Mouse (Mus musculus): ENCODE data around the gene Akap13.

Akap13 gene

DNA sequence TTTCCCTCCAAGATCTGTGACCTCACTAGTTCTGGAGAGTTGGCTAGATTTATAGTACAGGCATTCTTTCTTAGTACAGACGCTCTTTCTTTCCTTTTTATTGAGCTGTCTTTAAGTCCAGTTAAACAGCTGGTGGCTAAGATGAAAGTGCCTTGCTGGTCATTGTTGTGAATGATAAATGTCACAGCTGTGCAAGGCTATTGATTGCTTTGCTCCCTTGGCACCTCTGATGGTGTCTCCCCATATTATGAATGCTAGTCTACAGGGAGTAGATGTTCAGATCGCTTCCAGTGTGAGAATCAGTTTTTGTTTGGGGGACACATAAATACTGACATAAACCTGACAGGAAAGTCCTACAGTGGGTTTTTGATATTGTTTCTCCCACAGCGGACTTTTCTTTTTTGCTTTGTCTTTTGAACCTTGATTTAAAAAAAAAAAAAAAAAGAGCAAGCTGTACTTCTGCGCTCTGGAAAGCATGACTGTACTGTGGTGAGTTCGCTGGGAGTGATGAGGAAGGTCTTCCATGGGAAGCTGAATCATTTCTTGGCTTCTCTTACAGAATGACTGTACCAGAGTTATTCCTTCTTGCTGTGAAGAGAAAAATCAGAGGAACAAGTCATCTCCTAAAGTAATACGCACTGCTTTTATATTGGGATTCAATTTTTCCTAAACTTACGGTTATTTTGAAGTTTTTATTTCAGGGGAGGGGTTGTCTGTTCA is 178.6 kb downstream of the Akap13 start:
- DNase-seq (ENCODE audit: low spot score): no peak

- DNase-seq (ENCODE audit: low spot score): no peak
Measured at GRCm38 (mm10) chr7:75638769-75639168, 183.4 kb downstream of the Akap13 start.

DNA sequence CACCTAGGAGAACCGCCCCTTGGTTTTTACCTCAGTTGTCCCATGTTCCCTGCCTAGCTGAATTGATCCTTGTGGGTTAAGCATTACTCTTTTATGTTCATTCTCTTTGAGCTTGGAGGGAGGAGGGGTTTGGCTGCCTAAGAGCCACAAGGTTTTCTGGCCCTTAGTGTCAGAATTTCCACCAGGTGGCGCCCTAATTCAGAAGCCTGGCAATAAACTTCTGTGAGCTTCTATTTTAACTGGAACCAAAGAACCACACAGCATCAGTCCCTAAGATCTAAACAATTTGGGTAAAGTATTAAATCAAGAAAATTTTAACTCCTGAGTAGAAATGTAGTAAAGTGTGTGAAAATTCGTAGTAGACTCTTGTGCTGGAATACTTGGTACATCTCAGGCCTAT is 184.2 kb downstream of the Akap13 start:
- DNase-seq (ENCODE audit: low spot score): peak; percentile 83

GRCm38 (mm10) chr7:75640074-75640473 is 184.7 kb downstream of the Akap13 start:
- DNase-seq (ENCODE audit: low spot score): no peak

DNA sequence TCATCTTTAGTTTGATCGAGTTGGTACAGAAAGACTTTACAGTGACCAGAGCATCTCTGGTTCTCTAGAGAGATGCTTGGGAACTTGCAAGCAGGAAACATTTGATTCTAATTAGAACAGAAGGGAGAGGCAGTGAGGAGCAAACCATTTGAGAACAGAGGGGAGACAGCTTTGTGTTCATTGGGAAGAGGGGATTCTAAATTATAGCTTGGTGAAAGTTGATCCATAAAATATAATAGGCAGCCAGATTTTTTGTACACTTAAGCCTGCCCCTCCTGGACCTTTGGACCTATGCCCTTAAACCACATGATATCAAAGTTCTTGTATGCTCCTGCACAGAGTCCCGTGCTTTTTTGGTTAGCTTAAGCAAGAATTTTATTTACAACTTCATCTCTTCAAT is 185.3 kb downstream of the Akap13 start:
- peak; percentile 64 for DNase-seq (ENCODE audit: low spot score)

DNA sequence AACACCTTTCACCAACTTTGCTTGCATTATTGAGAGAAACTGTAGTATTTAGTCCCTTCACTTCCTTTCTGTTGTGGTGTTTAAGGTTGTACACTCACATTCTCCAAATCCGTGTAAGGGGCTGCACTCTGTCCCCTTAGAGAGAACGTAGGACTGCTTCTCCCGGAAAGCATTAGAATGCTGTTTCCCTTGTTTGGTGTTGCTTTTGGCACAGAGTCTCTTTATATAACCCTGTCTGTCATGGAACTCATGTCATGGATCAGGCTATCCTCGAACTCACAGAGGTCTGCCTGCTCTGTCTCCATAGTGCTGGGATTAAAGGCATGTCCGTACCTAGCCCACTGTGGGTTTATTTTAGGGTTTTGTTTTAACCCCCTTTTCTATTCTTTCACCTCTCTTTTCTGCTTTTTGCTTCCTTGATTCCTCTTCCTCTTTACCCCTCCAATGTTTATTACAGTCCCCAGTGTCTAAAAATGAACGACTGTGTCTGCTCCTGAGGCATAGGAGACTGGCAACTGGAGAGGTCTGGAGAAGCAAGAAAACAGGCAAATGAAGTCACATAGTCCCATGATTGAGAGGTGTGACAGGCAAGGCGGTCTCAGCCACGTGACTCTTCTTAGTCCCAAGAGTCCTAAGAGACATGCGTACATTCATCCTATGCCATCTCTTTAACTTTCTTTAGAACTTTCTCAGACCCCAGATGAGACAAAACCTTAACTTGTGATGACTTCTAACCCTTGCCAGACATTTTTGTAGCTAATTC is 186.3 kb downstream of the Akap13 start:
- DNase-seq (ENCODE audit: low spot score): no peak

DNA sequence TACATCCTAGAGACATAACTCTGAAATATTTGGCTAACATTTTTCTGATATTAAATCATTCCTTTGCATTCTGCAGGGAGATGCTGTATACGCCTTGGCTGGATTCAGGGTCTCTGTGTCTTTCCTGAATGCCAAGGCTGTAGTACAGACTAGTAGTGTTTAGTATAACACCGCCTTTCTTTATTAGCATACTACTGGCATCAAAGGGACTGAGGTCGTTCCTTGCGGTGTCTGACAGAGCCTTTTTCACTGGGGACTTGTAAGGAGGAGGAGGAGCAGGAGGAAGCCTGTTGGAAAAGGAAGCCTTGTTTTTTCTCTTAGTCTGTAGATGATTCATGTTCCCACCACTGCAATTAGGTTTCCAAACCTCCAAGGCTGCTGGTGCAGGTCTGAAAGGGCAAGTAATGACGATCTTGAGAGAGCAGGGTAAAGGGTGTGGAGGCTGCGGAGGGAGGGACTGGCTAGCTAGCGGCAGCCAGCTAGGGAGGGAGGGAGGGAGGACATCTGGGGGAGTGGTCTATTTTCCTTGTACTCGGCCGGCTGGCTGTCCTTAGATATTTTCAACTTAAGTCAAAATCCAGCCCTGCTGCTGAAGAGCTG is 186.9 kb downstream of the Akap13 start:
- DNase-seq (ENCODE audit: low spot score): peak; percentile 58

- no peak for DNase-seq (ENCODE audit: low spot score)
Measured at GRCm38 (mm10) chr7:75642846-75643563, 187.7 kb downstream of the Akap13 start.

GRCm38 (mm10) chr7:75643986-75644385 is 188.7 kb downstream of the Akap13 start:
- no peak for DNase-seq (ENCODE audit: low spot score)

DNA sequence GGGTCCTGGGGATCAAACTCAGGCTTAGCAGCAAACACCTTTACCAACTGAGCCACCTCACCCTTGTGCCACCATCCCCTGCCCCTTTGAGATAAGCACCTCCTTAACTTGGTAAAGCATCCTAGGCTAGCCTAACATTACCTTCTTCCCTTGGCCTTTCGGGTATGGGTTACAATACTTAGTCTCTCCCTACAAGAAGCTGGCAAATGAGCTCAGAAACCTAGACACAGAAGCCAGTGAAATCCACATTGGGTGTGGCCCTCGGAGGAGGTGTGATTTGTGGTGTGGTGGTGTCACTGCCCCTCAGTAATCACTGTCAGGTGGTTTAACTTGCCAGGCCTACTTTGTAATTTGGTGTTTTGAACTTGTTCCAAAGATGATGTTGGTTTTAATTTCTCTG is 189.3 kb downstream of the Akap13 start:
- no peak for DNase-seq (ENCODE audit: low spot score)

DNA sequence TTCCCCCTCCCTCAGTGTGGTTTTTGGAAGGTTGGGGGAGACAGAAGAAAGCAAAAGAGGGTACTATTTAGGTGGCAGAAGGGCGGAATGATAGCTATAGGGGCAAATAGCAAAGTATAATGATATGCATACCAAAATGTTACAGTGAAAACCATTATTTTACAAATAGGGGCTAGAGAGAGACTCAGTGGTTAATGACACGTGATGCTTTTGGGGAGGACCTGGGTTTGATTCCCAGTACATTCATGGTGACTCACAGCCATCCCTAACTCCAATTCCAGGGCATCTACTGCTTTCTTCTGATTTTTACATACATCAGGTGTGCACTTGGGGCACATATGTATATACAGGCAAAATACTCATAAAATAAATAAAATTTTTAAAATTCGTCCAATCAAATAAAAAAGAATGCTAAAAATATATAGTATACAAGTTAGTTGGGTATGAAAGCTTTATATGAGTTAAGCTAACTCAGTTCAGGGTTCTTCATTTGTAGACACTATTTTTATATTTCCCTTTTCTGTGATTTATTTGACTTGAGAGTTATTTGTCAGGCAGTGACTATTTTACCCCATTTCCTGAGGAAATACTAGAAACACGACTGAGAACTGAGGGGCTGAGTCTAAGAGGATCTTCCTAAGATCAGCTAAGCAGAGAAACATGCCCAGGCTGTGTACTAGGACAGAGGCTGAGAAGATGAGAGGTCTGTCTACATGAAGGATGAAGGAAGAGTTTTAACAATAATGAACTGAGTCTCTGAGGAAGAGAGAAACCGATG is 190.0 kb downstream of the Akap13 start:
- no peak for DNase-seq (ENCODE audit: low spot score)

GRCm38 (mm10) chr7:75648051-75648450 is 192.7 kb downstream of the Akap13 start:
- no peak for DNase-seq (ENCODE audit: low spot score)

- no peak for DNase-seq (ENCODE audit: low spot score)
Measured at GRCm38 (mm10) chr7:75648961-75649360, 193.6 kb downstream of the Akap13 start.

DNA sequence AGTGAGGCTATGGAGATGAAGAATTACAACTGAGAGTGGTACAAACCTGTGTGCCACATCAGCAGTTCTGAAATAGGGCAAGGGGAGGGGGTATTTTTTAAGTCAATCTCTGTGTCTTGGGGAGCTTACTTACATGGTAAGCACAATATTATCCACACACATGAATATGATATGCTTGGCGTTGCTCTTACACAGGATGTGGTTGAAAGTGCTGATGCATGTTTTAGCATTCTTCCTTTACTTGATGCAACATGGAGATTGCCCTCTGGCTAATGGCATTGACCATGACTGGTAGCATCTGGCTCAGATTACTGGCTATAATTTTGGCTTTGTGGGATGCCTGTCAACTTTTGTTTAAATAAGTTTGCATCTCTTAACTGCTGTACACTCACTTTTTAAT is 194.6 kb downstream of the Akap13 start:
- DNase-seq (ENCODE audit: low spot score): no peak

- no peak for DNase-seq (ENCODE audit: low spot score)
Measured at GRCm38 (mm10) chr7:75653684-75654317, 198.5 kb downstream of the Akap13 start.

DNA sequence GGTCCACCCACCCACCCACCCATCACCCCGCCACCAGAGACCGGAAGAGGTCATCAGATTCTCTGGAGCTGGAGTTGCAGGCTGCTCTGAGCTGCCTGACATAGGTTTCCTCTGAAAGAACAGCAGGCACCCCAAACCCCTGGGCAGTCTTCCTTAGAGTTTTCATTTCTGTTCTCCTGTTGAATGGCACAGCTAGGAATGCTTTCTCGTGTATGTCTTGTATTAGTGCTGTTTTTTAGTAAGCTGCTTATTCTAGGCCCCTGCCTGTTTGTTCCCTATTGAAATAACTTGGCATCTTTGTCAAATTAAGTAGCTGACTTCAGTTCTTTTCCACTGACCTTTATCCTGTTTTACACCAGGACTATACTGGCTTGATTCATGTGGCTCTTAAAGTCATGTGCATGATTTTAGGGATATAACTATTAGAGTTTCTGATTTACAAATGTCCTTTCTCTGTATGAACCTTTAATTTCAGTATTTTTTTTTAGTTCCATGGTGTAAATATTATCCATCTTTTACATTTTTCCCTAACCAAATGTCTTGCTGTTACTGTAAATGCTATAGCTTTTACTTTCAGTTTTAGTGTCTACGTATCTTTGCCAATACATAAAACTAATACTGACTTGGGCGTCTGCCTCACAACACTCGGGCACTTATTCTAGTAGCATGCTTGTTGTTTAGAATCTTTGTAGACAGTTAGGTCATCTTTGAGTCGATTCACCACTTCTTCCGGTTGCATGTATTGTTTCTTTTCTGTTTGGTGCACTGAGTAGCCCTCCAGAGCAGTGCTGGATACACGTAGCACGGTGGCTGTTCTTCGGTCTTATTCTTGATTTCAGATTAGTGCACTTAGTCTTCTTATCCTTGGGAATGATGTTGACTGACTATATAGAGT is 200.1 kb downstream of the Akap13 start:
- DNase-seq (ENCODE audit: low spot score): no peak

- DNase-seq (ENCODE audit: low spot score): no peak
Measured at GRCm38 (mm10) chr7:75656297-75656852, 201.0 kb downstream of the Akap13 start.

DNA sequence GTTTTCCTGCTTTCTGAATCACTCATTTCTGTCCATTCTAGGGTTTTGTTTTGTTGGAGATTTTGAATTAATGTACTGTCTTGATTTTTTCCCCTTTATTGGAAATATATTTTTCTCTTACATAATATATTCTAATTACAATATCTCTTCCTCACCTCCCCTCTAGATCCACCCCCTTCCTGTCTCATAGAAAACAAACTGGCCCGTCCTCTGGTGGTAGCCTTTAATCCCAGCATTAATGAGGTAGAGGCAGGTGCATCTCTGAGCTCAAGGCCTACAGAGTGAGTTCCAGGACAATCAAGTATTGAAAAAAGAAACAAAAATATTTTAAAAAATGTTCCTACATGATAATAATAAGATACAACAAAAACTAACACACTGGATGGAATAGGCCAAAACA is 201.6 kb downstream of the Akap13 start:
- no peak for DNase-seq (ENCODE audit: low spot score)

GRCm38 (mm10) chr7:75664455-75664854 is 209.1 kb downstream of the Akap13 start:
- DNase-seq (ENCODE audit: low spot score): no peak

DNA sequence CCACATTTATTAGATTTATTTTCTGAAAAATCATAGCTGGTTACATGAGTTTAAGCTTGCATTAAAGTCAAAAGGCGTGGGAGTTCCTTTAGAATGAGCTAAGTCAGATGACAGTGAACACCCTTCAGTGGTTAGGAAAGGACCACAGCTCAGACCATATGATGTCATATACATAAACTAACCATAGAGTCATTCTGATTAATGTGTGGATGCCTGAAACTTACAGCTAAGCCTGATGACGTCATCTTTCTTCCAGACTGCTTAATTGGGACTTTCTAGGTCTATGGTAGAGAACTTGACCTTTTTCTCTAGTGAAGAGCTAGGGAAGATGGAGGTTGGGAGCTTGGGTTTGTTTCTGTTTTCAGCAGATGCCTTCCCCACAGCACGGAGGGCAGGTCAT is 211.6 kb downstream of the Akap13 start:
- no peak for DNase-seq (ENCODE audit: low spot score)

Data from retina, embryonic 14.5 days (tissue).